Mouse (Mus musculus): ENCODE data around the gene Dtx2. TPM values are rescaled to one million over a fixed set of nuclear protein-coding genes. Genes with fewer than 3 reads are reported as not detected.

Dtx2 gene
- polyA plus RNA-seq, 1 experiment, result 9.3 TPM

DNA sequence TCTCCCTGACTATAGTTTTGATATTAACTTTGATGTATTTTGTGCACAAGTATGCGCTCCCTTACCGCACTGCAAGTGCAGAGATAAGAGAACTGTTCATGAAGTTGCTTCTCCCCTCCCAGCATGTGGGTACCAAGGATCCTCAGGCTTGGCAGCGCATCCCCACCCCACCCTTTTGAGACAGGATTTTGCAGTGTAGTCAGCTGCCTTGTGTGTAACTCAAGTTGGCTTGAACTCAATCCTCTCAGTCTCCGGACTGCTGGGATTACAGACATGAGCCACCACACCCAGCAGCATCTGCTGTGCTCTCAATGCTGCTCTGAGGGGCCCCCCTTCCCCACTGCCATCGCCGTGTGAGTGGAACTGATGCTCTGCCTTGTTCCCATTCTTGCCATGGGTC, 22.7 kb downstream of the Dtx2 start:
- 70% methylated on average over 6 of the region's 6 CpGs for WGBS

DNA sequence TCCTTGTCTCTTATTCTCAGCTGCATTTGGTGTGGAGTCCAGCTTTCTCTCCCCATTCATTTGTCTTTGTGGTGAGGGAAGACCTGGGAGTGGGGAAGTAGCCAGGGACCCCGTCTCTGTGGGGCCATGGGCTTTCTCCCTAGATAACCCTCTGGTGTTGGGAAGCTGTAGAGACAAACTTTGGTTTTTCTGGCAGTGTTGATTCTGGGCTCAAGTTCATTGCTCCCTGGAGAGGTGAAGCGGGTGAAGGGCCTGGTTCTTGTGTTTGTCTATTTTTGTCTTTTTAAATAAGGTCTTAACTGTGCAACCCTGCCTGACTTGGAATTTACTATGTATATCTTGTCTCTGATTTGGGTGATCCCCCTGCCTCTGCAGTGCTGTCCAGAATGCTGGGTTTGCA, 24.1 kb downstream of the Dtx2 start:
- no peaks in the 10 kb centered on the region; the same call in 1 of the 2 replicates for H3K4me1 ChIP-seq (ENCODE audit: control insufficient read depth, insufficient read depth, low read length)
- no peak overlapping the region for H3K27ac ChIP-seq (ENCODE audit: control insufficient read depth, insufficient read depth, low read depth, low read length, poor library complexity)

More for the DNA sequence above, 22.7 kb downstream of the Dtx2 start:
- TF ChIP-seq CTCF (IDR thresholded peaks at IDR 0.05; ENCODE audit: control insufficient read depth, insufficient read depth, low read length), result no peak
- no peak for TF ChIP-seq POLR2A (IDR thresholded peaks at IDR 0.05; ENCODE audit: borderline replicate concordance, control insufficient read depth, low read depth, low read length)
- no peaks in the 10 kb centered on the region for H3K4me1 ChIP-seq (ENCODE audit: control insufficient read depth, insufficient read depth, low read length)
- H3K27ac ChIP-seq (ENCODE audit: control insufficient read depth, insufficient read depth, low read depth, low read length, poor library complexity), result no peak overlapping the region
- no peak overlapping the region for H3K4me3 ChIP-seq (replicated peaks; ENCODE audit: control insufficient read depth, low read depth, low read length)

DNA sequence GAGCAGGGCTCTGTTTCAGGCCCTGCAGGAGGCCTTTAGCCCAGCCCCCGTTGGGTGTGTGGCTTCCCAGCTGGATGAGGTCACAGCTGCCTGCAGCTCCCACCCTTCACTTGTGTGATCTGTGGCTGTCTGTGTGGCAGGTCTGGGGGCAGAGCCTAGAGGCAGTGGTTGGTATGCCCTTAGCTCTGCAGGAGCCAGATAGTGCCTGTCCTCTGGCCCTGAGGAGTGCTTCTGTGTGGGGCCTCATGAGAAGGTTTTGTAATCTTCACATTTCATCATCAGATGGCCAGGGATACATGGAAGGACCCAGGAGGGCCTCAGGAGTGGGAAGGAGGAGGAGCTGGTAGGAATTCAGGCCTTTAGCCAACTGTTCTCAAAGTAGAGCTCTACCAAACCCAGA, 25.3 kb downstream of the Dtx2 start:
- H3K4me3 ChIP-seq (replicated peaks; ENCODE audit: control insufficient read depth, low read depth, low read length), result no peak overlapping the region
- TF ChIP-seq CTCF (IDR thresholded peaks at IDR 0.05; ENCODE audit: control insufficient read depth, insufficient read depth, low read length) (no peak), POLR2A (IDR thresholded peaks at IDR 0.05; ENCODE audit: borderline replicate concordance, control insufficient read depth, low read depth, low read length) (no peak)

More for the DNA sequence above, 24.1 kb downstream of the Dtx2 start:
- TF ChIP-seq CTCF (IDR thresholded peaks at IDR 0.05; ENCODE audit: control insufficient read depth, insufficient read depth, low read length) (no peak), POLR2A (IDR thresholded peaks at IDR 0.05; ENCODE audit: borderline replicate concordance, control insufficient read depth, low read depth, low read length) (no peak)
- WGBS, result 75% methylated on average over 2 of the region's 2 CpGs
- no peak overlapping the region for H3K4me3 ChIP-seq (replicated peaks; ENCODE audit: control insufficient read depth, low read depth, low read length)

DNA sequence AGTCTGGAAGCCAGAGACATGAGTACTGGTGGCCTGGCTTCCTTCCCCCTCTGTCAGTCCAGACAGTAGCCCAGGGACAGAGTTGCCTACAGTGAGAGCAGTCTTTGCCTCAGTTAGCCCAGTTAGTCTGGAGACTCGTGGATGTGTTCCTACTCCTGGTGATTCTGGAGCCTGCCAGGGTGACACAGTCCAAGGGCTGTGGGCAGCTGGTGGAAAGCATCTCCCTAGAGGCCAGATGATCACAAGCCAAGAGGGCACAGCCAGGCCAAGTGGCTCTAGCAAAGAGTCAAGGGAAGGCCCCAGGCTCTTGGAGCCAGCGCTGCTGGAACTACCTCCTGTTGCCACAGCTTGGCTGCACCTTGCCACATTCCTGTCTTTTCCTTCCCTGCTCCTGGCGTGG, 31.1 kb downstream of the Dtx2 start:
- H3K27ac ChIP-seq (ENCODE audit: control insufficient read depth, insufficient read depth, low read depth, low read length, poor library complexity), result no peak overlapping the region
- no peak for TF ChIP-seq POLR2A (IDR thresholded peaks at IDR 0.05; ENCODE audit: borderline replicate concordance, control insufficient read depth, low read depth, low read length)
- no peak overlapping the region for H3K4me3 ChIP-seq (replicated peaks; ENCODE audit: control insufficient read depth, low read depth, low read length)
- whole genome bisulfite sequencing, result 70% methylated on average over 3 of the region's 3 CpGs
- H3K4me1 ChIP-seq (ENCODE audit: control insufficient read depth, insufficient read depth, low read length), result no peaks in the 10 kb centered on the region; the same call in 1 of the 2 replicates

More for the DNA sequence above, 25.3 kb downstream of the Dtx2 start:
- no peak overlapping the region for H3K27ac ChIP-seq (ENCODE audit: control insufficient read depth, insufficient read depth, low read depth, low read length, poor library complexity)
- 65% methylated on average over 1 of the region's 1 CpGs for WGBS
- no peaks in the 10 kb centered on the region; the same call in 1 of the 2 replicates for H3K4me1 ChIP-seq (ENCODE audit: control insufficient read depth, insufficient read depth, low read length)

DNA sequence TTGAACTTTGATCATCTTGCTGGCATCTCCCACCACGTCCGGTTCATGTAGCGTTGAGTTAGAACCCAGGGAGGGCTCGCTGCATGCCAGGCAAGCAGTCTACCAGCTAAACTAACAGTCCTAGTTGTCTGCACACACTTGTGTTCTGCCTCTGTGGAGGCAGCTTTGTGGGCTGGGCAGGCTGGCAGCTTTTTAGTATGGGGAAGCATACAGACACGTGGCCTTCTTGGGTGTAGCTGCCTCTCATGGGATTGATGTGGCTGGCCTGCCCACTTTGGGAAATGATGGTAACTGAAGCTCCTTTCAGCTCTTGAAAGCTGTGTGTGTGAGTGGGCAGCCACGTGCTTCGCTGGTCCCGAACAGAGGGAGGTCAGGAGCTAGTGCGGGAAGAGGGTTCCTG, 32.3 kb downstream of the Dtx2 start:
- Histone ChIP-seq H3K27ac (ENCODE audit: control insufficient read depth, insufficient read depth, low read depth, low read length, poor library complexity) (no peak overlapping the region), H3K4me3 (replicated peaks; ENCODE audit: control insufficient read depth, low read depth, low read length) (no peak overlapping the region), H3K4me1 (ENCODE audit: control insufficient read depth, insufficient read depth, low read length) (no peaks in the 10 kb centered on the region; the same call in 1 of the 2 replicates)
- 89% methylated on average over 9 of the region's 9 CpGs for WGBS
- TF ChIP-seq CTCF (IDR thresholded peaks at IDR 0.05; ENCODE audit: control insufficient read depth, insufficient read depth, low read length) (no peak), POLR2A (IDR thresholded peaks at IDR 0.05; ENCODE audit: borderline replicate concordance, control insufficient read depth, low read depth, low read length) (no peak)

DNA sequence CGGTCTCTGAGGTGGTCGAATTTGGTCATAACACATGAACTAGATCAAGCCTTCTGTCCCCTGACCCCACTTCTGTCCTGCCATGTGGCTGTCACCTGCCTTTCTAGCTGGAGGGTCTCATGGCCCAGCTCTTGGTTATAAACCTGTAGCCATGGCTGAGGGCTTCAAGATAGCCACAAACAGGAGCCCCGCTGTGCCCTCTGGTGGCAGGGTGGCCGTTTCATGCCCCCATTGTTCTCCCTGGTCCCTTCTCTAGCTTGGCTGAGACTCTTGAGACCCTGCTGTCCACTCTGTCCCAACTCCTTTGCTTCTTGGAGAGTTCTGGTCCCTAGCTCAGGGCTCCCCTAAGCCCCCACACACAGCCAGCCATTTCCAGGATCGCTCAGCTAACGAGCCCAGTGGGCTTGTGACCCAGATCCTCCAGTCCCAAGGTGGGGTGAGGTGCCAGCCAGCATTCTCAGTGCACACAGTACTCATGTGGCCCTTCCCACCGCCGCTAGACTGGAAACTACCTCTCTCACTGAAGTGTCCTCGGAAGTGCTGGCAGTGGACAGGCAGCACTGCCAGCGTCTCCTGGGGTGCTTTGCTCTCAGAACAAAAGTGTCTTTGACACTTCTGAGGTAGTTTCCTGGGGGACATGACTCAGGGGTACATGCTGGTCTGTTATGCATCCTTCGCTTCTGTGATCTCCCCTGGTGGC, 33.2 kb downstream of the Dtx2 start:
- TF ChIP-seq CTCF (IDR thresholded peaks at IDR 0.05; ENCODE audit: control insufficient read depth, insufficient read depth, low read length) (peak; percentile 9; the same call in 1 of the 2 replicates), POLR2A (IDR thresholded peaks at IDR 0.05; ENCODE audit: borderline replicate concordance, control insufficient read depth, low read depth, low read length) (no peak)
- no peaks in the 10 kb centered on the region; the same call in 1 of the 2 replicates for H3K4me1 ChIP-seq (ENCODE audit: control insufficient read depth, insufficient read depth, low read length)
- WGBS, result 87% methylated on average over 11 of the region's 11 CpGs
- H3K4me3 ChIP-seq (replicated peaks; ENCODE audit: control insufficient read depth, low read depth, low read length), result no peak overlapping the region
- H3K27ac ChIP-seq (ENCODE audit: control insufficient read depth, insufficient read depth, low read depth, low read length, poor library complexity), result no peak overlapping the region

DNA sequence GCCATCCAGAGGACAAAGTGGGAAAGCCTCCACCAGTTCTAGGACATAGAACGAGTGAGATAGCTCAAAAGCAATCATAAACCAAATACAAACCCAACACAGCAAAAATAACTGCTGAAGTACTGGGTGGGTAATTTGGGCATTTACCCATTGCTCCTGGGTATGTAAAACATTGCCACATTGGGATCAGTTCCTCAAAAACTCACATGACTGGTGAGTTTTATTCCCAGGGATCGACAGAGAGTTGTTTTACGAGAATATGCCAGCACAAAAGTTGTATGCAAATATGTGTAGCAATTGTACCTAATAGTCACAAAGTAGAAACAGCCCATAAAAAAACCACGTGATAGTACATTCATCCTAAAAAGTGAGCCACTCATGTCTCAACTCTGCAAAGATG, 40.3 kb downstream of the Dtx2 start:
- Histone ChIP-seq H3K4me3 (replicated peaks; ENCODE audit: control insufficient read depth, low read depth, low read length) (no peak overlapping the region), H3K4me1 (ENCODE audit: control insufficient read depth, insufficient read depth, low read length) (peaks cover 3% of the 10 kb centered on the region; the same call in 1 of the 2 replicates), H3K27ac (ENCODE audit: control insufficient read depth, insufficient read depth, low read depth, low read length, poor library complexity) (0 out of 2 replicates have a peak overlapping the region, but pooled peaks have one; percentile 14)
- no peak for TF ChIP-seq CTCF (IDR thresholded peaks at IDR 0.05; ENCODE audit: control insufficient read depth, insufficient read depth, low read length)
- 41% methylated on average over 4 of the region's 4 CpGs for WGBS

DNA sequence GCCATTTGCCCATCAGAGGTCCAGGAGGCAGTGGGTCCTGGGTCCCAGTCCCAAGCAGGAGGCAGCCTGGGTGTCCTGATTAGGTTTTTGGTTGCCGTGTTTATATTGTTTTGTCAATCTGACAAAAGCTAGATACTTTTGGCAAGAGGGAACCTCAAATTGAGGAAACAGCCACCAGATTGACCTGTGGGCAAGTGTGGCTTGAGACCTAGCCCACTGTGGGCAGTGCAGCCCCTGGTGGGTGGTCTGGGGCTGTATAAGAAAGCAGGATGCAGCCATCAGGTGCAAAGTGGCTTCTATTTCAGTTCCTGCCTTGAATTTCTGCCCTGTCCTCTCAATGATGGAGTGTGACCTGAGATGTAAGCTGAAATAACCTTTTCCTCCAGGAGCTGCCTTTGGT, 40.7 kb downstream of the Dtx2 start:
- Histone ChIP-seq H3K27ac (ENCODE audit: control insufficient read depth, insufficient read depth, low read depth, low read length, poor library complexity) (0 out of 2 replicates have a peak overlapping the region, but pooled peaks have one; percentile 14), H3K4me3 (replicated peaks; ENCODE audit: control insufficient read depth, low read depth, low read length) (no peak overlapping the region), H3K4me1 (ENCODE audit: control insufficient read depth, insufficient read depth, low read length) (peaks cover 3% of the 10 kb centered on the region; the same call in 1 of the 2 replicates)
- 35% methylated on average over 1 of the region's 1 CpGs for WGBS
- TF ChIP-seq CTCF (IDR thresholded peaks at IDR 0.05; ENCODE audit: control insufficient read depth, insufficient read depth, low read length), result no peak
- TF ChIP-seq POLR2A (IDR thresholded peaks at IDR 0.05; ENCODE audit: borderline replicate concordance, control insufficient read depth, low read depth, low read length), result no peak
